21 mouse cellular contexts compared by ENCODE assay signal in the genomic region with DNA sequence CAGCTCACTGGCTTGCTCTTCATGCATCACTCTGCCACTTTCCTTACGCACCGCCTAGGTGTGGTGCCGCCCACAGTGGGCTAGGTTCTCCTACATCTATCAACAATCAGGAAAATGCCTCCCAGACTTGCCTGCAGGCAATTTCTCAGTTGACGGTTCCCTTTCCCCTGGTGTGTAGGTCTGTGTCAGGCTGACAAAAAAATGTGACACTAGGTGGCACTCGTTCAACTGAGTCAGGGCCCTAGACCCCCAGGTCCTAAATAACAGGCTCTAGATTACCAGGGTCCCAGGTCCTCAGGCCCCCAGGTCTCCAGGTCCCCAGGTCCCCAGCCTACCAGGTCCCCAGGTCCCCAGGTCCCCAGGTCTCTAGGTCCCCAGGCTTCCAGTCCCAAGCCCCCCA. TPM values are rescaled to one million over a fixed set of nuclear protein-coding genes. Genes with fewer than 3 reads are reported as not detected.
DNase-seq lines count a peak whose midpoint lies in the region; ATAC-seq and TF ChIP-seq lines count a peak whose summit lies in the region.
"Had no signal": no experiment of that assay in that cellular context is flagged by ENCODE, and none has a peak within 500 bp of the region (broad histone marks: within the 10 kb centered on the region; RNA-seq: fewer than 3 reads in every experiment).

No protein-coding gene starts in this region.

- no peak for DNase-seq in heart, adult 2 months
- DNase-seq in heart, embryonic 10.5 days (ENCODE audit: low spot score) = no peak
- DNase-seq in lung, postnatal 0 days (ENCODE audit: low spot score) = no peak
- DNase-seq in lung, adult 2 months = no peak
- no peak for DNase-seq in left cerebral cortex, postnatal 36 days (ENCODE audit: low spot score in 2 of 2)
- DNase-seq: B cell, adult 2 months; cerebellum, adult 18-20 months; cerebellum, postnatal 36 days; heart, adult 18-20 months; kidney, postnatal 14 days; layer of hippocampus, adult 9-11 months; liver had no signal

- ATAC-seq in lung, postnatal 0 days = no peak
- ATAC-seq: intestine, embryonic 15.5 days; midbrain, embryonic 16.5 days had no signal

- no peak overlapping the region for H3K4me3 ChIP-seq in heart, adult 2 months
- no peak overlapping the region for H3K4me3 ChIP-seq in heart, embryonic 10.5 days
- no peak overlapping the region for H3K4me3 ChIP-seq in lung, postnatal 0 days (ENCODE audit: low read depth, low read length)
- no peak overlapping the region for H3K4me3 ChIP-seq in lung, adult 2 months (replicated peaks; ENCODE audit: extremely low read depth, low read depth, low read length)
- no peak overlapping the region for H3K4me3 ChIP-seq in ES-Bruce4 (ENCODE audit: low read depth, low read length)
- no peak overlapping the region for H3K4me3 ChIP-seq in cortical plate, adult 2 months (ENCODE audit: insufficient read depth, low read length)
- H3K4me3 ChIP-seq: embryonic facial prominence, embryonic 13.5 days; intestine, embryonic 15.5 days had no signal

- H3K4me1 ChIP-seq in heart, adult 2 months (ENCODE audit: control insufficient read depth, insufficient read depth, low read length) = no peaks in the 10 kb centered on the region
- H3K4me1 ChIP-seq in heart, embryonic 10.5 days = peaks cover 20% of the 10 kb centered on the region
- no peaks in the 10 kb centered on the region for H3K4me1 ChIP-seq in lung, postnatal 0 days (ENCODE audit: insufficient read depth, low read depth, low read length)
- peaks cover 2% of the 10 kb centered on the region; the same call in 1 of the 2 replicates for H3K4me1 ChIP-seq in lung, adult 2 months (ENCODE audit: control insufficient read depth, insufficient read depth, low read length)
- H3K4me1 ChIP-seq in ES-Bruce4 (ENCODE audit: control insufficient read depth, insufficient read depth, low read length) = no peaks in the 10 kb centered on the region
- peaks cover 2% of the 10 kb centered on the region; the same call in 1 of the 2 replicates for H3K4me1 ChIP-seq in cortical plate, adult 2 months (ENCODE audit: control insufficient read depth, insufficient read depth, low read length)

- no peaks in the 10 kb centered on the region for H3K27me3 ChIP-seq in heart, adult 2 months (ENCODE audit: control insufficient read depth, insufficient read depth, low read length)
- H3K27me3 ChIP-seq in heart, embryonic 10.5 days (ENCODE audit: insufficient read depth, poor library complexity, severe bottlenecking) = peaks cover 5% of the 10 kb centered on the region; the same call in 1 of the 2 replicates
- no peaks in the 10 kb centered on the region for H3K27me3 ChIP-seq in lung, postnatal 0 days (replicated peaks; ENCODE audit: insufficient read depth, low read length)
- no peaks in the 10 kb centered on the region for H3K27me3 ChIP-seq in ES-Bruce4 (ENCODE audit: control insufficient read depth, insufficient read depth, low read length, poor library complexity, severe bottlenecking)
- H3K27me3 ChIP-seq: embryonic facial prominence, embryonic 13.5 days; intestine, embryonic 15.5 days had no signal

- no peak overlapping the region for H3K4me2 ChIP-seq in lung, postnatal 0 days (replicated peaks; ENCODE audit: low read depth, low read length)
- H3K4me2 ChIP-seq: embryonic facial prominence, embryonic 13.5 days; intestine, embryonic 15.5 days had no signal

- intact Hi-C loops in heart, adult 2 months (cut with DNase I) = loop anchor here (2.0 kb wide), 1 partner anchor 15 kb away; no protein-coding TSS in a partner anchor
- intact Hi-C loops in left cerebral cortex, postnatal 36 days (cut with DNase I) = loop anchor here (10.0 kb wide), 1 partner anchor 951 kb away; a partner anchor contains a TSS

- 52% methylated on average over 5 of the region's 5 CpGs for WGBS in heart, adult 2 months
- WGBS in heart, embryonic 10.5 days = 58% methylated on average over 5 of the region's 5 CpGs
- WGBS in lung, postnatal 0 days = 48% methylated on average over 5 of the region's 5 CpGs
- WGBS in lung, adult 2 months = 58% methylated on average over 5 of the region's 5 CpGs

- H3K36me3 ChIP-seq in heart, adult 2 months (ENCODE audit: control insufficient read depth, insufficient read depth, low read length) = no peaks in the 10 kb centered on the region
- H3K36me3 ChIP-seq in heart, embryonic 10.5 days = no peaks in the 10 kb centered on the region
- H3K36me3 ChIP-seq in lung, postnatal 0 days (ENCODE audit: insufficient read depth, low read length) = no peaks in the 10 kb centered on the region
- no peaks in the 10 kb centered on the region for H3K36me3 ChIP-seq in ES-Bruce4 (ENCODE audit: control insufficient read depth, insufficient read depth, low read length, poor library complexity, severe bottlenecking)
- H3K36me3 ChIP-seq: embryonic facial prominence, embryonic 13.5 days; intestine, embryonic 15.5 days had no signal

- peak; percentile 38 for TF ChIP-seq CTCF in heart, adult 2 months (IDR thresholded peaks at IDR 0.05)
- 0 out of 2 replicates have a peak, but pooled peaks have one; percentile 4 for TF ChIP-seq CTCF in lung, postnatal 0 days (IDR thresholded peaks at IDR 0.05)
- TF ChIP-seq CTCF in lung, adult 2 months (IDR thresholded peaks at IDR 0.05; ENCODE audit: insufficient read depth, low read length) = no peak
- peak; percentile 27 for TF ChIP-seq CTCF in ES-Bruce4 (IDR thresholded peaks at IDR 0.05; ENCODE audit: low read depth, low read length)
- TF ChIP-seq CTCF in cortical plate, adult 2 months (IDR thresholded peaks at IDR 0.05; ENCODE audit: extremely low read depth, insufficient read depth, low read length) = 0 out of 2 replicates have a peak, but pooled peaks have one; percentile 18

- H3K79me2 ChIP-seq in heart, adult 2 months (replicated peaks; ENCODE audit: control insufficient read depth, insufficient read depth, low read length) = no peaks in the 10 kb centered on the region

- no peak overlapping the region for H3K9ac ChIP-seq in heart, adult 2 months (ENCODE audit: low read depth, low read length)
- no peak overlapping the region for H3K9ac ChIP-seq in lung, postnatal 0 days (replicated peaks; ENCODE audit: low read depth)
- no peak overlapping the region for H3K9ac ChIP-seq in ES-Bruce4 (ENCODE audit: low read depth, poor library complexity, severe bottlenecking)
- H3K9ac ChIP-seq: embryonic facial prominence, embryonic 13.5 days; intestine, embryonic 15.5 days had no signal

- H3K27ac ChIP-seq in heart, adult 2 months = no peak overlapping the region
- no peak overlapping the region for H3K27ac ChIP-seq in heart, embryonic 10.5 days
- no peak overlapping the region for H3K27ac ChIP-seq in lung, postnatal 0 days (ENCODE audit: low read length)
- no peak overlapping the region for H3K27ac ChIP-seq in ES-Bruce4 (ENCODE audit: insufficient read depth, low read length)
- H3K27ac ChIP-seq in cortical plate, adult 2 months (ENCODE audit: insufficient read depth, low read length) = no peak overlapping the region
- H3K27ac ChIP-seq: embryonic facial prominence, embryonic 13.5 days; intestine, embryonic 15.5 days had no signal

- H3K9me3 ChIP-seq in heart, embryonic 10.5 days = no peaks in the 10 kb centered on the region
- no peaks in the 10 kb centered on the region for H3K9me3 ChIP-seq in lung, postnatal 0 days (ENCODE audit: low read length)
- no peaks in the 10 kb centered on the region for H3K9me3 ChIP-seq in ES-Bruce4 (replicated peaks; ENCODE audit: control insufficient read depth, insufficient read depth, low read length, poor library complexity, severe bottlenecking)
- H3K9me3 ChIP-seq: embryonic facial prominence, embryonic 13.5 days; intestine, embryonic 15.5 days had no signal

- TF ChIP-seq POLR2A in heart, adult 2 months (IDR thresholded peaks at IDR 0.05; ENCODE audit: insufficient read depth, low read depth, low read length) = no peak
- no peak for TF ChIP-seq POLR2A in lung, adult 2 months (IDR thresholded peaks at IDR 0.05; ENCODE audit: borderline replicate concordance, extremely low read depth, low read depth, low read length)
- no peak for TF ChIP-seq POLR2A in ES-Bruce4 (IDR thresholded peaks at IDR 0.05; ENCODE audit: insufficient read depth, low read length)
- TF ChIP-seq POLR2A in cortical plate, adult 2 months (IDR thresholded peaks at IDR 0.05; ENCODE audit: extremely low read depth, insufficient read depth, low read length) = no peak

- no peak for TF ChIP-seq EP300 in heart, adult 2 months (IDR thresholded peaks at IDR 0.05; ENCODE audit: insufficient read depth, low read depth, low read length)
- no peak for TF ChIP-seq EP300 in lung, postnatal 0 days (IDR thresholded peaks at IDR 0.05)
- TF ChIP-seq EP300 in ES-Bruce4 (IDR thresholded peaks at IDR 0.05; ENCODE audit: insufficient read depth, low read depth, low read length) = no peak

RNA-seq across cellular contexts. Expression of a gene that starts 19.2 kb away (rescaled TPM):
- 10 to 100 TPM; 15.5 to 22.8 TPM for total RNA-seq in heart, adult 2 months (2021)
- 44.1 and 59.4 TPM in 2 replicates for polyA plus RNA-seq in heart, adult 2 months (2012; rRNA removed)
- 7.7 and 19.5 TPM in 2 replicates for polyA plus RNA-seq in heart, embryonic 10.5 days (2016; fragmentation: Nextera tagmentation; extraction: Ambion mirVana)
- polyA plus RNA-seq in lung, postnatal 0 days (2015; fragmentation: Nextera tagmentation; extraction: Ambion mirVana) = 88.8 and 98.8 TPM in 2 replicates
- 258 and 317 TPM in 2 replicates for polyA plus RNA-seq in lung, adult 2 months (2012; rRNA removed)
- polyA plus RNA-seq in ES-Bruce4 (2011; ENCODE audit: insufficient read depth, insufficient read length, low read depth, missing spikeins) = 30.2 and 35.4 TPM in 2 replicates
- 66.8 and 71.4 TPM in 2 replicates for polyA plus RNA-seq in cortical plate, adult 2 months (2012; rRNA removed)
- 10 to 100 TPM; 33.3 to 38.6 TPM for total RNA-seq in left cerebral cortex, postnatal 36 days (2021)

RNA-seq across cellular contexts. Expression of a gene that starts 50.5 kb away (rescaled TPM):
- not detected for total RNA-seq in heart, adult 2 months (2021)
- 0.10 TPM in 1 of 2 replicates, not detected in the other for polyA plus RNA-seq in heart, adult 2 months (2012; rRNA removed)
- not detected in 2 replicates for polyA plus RNA-seq in heart, embryonic 10.5 days (2016; fragmentation: Nextera tagmentation; extraction: Ambion mirVana)
- not detected in 2 replicates for polyA plus RNA-seq in lung, postnatal 0 days (2015; fragmentation: Nextera tagmentation; extraction: Ambion mirVana)
- 0.14 TPM in 1 of 2 replicates, not detected in the other for polyA plus RNA-seq in lung, adult 2 months (2012; rRNA removed)
- polyA plus RNA-seq in ES-Bruce4 (2011; ENCODE audit: insufficient read depth, insufficient read length, low read depth, missing spikeins) = 1.9 and 2.4 TPM in 2 replicates
- 0.36 and 0.46 TPM in 2 replicates for polyA plus RNA-seq in cortical plate, adult 2 months (2012; rRNA removed)
- 1 to 10 TPM; 1.4 to 1.7 TPM for total RNA-seq in left cerebral cortex, postnatal 36 days (2021)
- total RNA-seq: adrenal gland, adult 18-20 months; gastrocnemius, adult 8-10 months; heart, adult 18-20 months had no signal
- polyA plus RNA-seq: heart, postnatal 0 days; hindbrain, embryonic 11.5 days had no signal
